Mouse (Mus musculus): ENCODE measurements around the gene Cdkl3.

Cdkl3 gene

DNA sequence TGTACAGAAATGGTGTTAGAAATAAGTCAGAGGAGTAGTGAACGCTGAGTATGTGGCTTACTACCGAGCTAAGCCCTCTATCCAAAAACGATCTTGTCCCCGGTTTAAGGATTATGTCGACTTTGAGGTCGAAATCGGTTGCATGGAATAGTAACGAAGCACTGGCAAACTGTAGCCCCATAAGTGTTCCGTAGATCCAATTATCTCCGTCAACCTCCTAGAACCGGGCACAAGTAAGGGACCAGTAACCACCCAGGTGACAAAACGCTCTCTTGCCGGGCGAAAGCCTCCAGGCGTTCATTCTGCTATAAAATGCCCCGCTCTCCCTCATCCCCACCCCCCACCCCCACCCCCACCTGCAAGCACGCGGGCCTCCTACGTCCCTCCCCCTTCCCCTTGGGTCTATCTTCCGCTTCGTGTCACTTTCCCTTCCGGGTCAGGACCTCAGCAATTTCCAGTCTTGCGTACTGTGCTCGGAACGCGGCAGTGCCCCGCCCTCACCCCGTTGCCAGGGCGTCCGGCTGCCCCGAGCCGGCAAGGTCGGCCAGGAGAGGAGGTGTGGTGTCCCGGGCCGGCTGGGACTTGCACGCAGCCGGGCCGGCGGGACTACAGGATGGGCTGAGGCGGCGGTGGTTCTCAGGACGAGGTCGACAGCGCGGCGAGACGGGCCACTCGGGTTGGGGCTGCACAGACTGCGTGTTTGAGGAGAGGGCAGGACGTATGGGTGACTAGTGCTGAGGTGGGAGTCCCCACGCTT lies at the start of gene Cdkl3:
Cdkl3 (plus strand) TSS at position 450 of the 757 bp plus-strand sequence.
- DNase-seq (ENCODE audit: low spot score in 2 of 2), result peak; percentile 67 to 79

DNA sequence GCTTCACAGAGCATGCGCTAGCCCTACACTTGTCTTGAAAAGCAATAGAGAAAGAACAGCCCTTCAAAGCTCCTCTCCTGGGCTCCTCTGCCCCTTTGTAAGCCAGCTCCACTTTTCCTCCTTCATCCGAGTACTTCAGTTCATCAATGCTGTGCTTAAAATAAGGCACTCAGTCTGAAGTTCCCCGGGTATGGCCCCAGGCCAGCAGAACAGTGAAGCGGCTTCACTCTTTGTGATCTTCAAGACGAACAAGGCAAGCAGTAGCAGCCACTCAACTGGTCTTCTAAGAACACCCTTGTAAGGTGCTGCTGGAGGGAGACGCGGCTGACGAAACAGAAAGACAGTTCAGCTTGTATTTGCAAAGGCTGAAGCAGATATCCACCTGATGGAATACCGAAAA lies 47.9 kb upstream of the Cdkl3 start:
- no peak for DNase-seq (ENCODE audit: low spot score in 2 of 2)

DNA sequence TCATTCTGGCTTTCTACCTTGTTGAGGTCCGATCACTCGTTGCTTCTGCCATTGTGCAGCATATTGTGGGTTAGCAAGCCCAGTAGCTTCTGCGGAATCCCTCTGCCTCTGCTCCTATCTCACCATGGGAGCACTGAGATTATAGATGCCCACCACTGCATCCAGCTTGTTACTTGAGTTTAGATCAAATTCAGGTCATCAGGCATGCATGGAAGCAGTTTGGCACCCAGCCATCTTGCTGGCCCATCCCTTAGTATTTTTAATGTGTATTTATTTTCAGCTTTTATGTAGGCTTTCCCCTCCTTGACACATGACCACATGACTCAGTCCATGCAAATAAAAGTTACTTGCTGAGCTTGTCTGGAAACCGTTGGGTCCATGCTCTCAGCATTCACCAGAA lies 46.3 kb upstream of the Cdkl3 start:
- no peak for DNase-seq (ENCODE audit: low spot score in 2 of 2)

DNA sequence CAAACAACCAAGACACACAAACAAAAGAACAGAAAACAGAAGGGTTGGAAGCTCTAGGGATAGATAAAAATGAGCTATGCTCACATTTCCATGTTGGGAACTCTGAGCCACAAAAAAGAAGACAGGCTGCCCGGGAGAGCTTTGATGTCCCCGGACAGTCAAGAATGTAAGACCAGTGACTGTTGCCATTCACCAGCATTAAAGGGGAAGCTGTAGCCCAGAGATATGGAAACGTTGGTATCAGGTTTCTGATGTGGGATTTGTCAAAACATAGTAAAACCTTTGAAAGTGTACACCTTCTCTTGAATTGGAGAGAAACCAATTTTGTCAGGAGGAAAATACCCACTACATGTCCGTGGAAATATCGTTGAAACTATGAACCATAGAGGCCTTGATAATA lies 44.5 kb upstream of the Cdkl3 start:
- DNase-seq (ENCODE audit: low spot score in 2 of 2), result no peak

- DNase-seq (ENCODE audit: low spot score in 2 of 2), result no peak
These were observed 44.0 kb upstream of the Cdkl3 start for GRCm38 (mm10) chr11:51960061-51960460.

- DNase-seq (ENCODE audit: low spot score in 2 of 2), result no peak
These were observed 43.0 kb upstream of the Cdkl3 start for GRCm38 (mm10) chr11:51960967-51961471.

- no peak for DNase-seq (ENCODE audit: low spot score in 2 of 2)
These were observed 42.3 kb upstream of the Cdkl3 start for GRCm38 (mm10) chr11:51961761-51962160.

- DNase-seq (ENCODE audit: low spot score in 2 of 2), result no peak
These were observed 41.7 kb upstream of the Cdkl3 start for GRCm38 (mm10) chr11:51962277-51962676.

- DNase-seq (ENCODE audit: low spot score in 2 of 2), result no peak
These were observed 37.4 kb upstream of the Cdkl3 start for GRCm38 (mm10) chr11:51966651-51967050.

DNA sequence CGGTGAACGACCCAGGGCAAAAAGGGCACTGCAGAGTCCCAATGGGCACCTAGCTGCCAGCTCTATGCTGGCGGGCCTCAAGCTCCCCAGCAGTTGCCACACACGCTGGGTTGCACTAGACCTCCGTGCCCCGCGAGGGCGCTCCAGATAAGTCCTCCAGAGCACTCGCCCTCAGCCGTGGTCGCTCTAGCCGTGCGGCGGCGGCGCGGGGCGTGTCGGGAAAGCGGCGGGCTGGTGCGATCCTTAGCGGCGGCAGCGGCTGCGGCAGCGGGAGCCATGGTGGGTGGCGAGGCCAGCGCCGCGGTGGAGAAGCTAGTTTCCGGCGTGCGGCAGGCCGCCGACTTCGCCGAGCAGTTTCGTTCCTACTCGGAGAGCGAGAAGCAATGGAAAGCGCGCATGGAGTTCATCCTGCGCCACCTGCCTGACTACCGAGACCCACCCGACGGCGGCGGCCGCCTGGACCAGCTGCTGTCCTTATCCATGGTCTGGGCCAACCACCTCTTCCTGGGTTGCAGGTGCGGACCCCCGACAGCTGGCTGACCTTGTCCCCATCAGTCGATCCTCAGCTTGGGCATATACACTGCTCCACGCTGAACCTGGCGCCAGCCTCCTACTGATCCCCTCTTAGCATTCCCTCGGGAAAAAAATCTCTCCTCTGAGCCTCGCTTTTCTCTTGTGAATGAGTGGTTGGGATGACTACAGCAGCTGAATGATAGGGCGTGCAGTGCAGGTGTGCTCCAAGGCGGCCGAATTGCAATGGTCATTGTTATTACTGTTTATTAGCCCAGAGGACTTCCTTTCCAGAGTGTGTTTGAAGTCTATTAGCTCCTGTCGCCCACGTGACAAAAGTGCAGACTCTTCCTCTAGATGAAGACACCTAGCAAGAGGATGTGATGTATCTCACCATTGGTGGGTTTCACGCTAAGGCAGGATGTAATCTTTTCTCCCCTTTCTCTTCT lies 36.3 kb upstream of the Cdkl3 start, which contains the start of gene Cdkn2aipnl:
Cdkn2aipnl (plus strand) TSS at position 219 of the 959 bp plus-strand sequence.
- DNase-seq (ENCODE audit: low spot score in 2 of 2), result peak; percentile 96 to 99

- DNase-seq (ENCODE audit: low spot score in 2 of 2), result no peak
These were observed 35.1 kb upstream of the Cdkl3 start for GRCm38 (mm10) chr11:51968896-51969295.

DNA sequence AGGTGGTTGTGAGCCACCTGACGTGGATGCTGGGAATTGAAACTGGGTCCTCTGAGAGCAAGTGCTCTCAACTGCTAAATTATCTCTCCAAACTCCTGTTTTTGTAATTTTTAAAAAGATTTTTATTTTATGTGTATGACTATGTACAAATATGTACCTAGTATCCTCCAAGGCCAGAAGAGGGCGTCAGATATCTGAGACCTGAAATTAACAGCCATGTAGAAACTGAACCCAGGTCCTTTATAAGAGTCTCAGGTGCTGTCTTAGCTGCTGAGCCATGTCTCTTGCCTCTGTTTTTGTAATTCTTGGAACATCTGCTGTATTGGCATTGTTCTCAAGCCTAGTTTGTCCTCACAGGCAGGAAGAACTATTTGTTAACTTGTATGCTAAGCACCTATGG lies 34.5 kb upstream of the Cdkl3 start:
- DNase-seq (ENCODE audit: low spot score in 2 of 2), result no peak

DNA sequence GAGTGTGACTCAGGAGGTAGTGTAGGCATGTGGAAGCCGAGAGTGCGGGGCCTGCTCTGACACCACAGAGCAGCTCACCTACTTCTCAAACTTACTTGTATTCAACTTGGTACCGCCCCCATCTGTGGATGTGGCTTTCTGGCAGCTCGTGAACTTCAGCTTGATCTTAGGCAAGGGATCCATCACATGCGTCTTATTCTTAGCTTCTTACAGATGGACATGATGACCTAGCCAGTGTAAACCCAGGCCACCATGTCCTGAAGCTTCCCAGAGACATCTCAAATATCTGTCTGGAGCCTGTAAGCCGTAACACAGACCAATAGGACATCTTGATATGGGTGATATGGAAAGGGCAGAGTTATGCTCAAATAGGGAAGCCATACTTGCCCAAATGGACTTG lies 32.4 kb upstream of the Cdkl3 start:
- DNase-seq (ENCODE audit: low spot score in 2 of 2), result no peak

GRCm38 (mm10) chr11:51999611-52000289 lies 4.3 kb upstream of the Cdkl3 start:
- DNase-seq (ENCODE audit: low spot score in 2 of 2), result peak in 1 of 2 experiments; percentile 29

DNA sequence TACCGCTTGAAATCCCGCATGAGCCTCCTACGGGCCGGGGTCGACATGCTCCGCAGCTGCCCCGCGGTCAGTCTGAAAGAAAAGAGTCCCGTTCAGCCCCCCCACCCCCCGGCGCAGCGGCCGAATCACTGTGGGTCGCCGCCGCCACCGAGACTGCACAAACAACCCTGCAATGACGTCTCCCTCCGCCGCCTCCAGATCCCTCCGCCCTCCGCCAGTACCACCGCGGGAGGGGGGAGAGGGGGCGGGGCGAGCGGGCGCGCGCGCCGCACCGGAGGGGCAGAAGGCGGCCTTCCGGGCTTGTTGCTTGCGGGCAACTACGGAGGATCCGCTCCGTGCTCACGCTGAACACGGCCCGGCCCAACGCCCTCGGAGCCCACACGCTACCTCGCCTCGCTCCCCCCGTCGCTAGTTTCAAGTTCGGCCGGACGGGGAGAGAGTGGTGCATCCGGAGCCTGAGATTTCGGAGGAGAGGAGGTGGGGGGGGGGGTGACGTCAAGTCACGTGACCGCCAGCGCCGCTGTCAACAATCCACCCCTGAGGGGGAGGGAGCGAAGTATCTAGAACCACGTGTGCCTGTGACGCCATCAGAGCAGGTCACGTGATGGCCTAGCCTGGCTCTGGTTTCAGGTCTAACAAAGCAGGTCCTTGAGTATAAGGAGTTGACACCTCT lies 3.6 kb upstream of the Cdkl3 start, which contains the start of gene Ube2b:
Ube2b (minus strand) TSS at position 473 of the 673 bp plus-strand sequence.
- peak; percentile 82 to 87 for DNase-seq (ENCODE audit: low spot score in 2 of 2)

DNA sequence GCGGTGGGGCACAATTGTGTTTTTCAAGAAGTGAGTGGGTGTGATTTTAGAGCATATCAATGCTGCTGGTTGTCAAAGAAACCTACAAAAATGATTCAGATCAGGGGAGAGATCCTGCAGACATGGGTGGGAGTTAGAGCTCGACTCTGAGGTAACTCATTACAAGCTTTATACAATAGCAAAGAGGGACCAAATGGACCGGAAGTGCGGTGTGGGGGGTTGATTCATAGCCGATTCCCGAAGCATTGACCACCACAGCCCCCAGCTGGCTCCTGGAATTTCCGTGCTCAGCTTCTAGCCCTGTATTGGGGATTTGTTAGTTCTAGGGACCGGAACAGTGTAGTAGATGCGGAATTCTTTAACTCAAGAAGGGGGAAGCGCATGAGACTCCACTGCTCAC lies 2.7 kb upstream of the Cdkl3 start:
- no peak for DNase-seq (ENCODE audit: low spot score in 2 of 2)

- DNase-seq (ENCODE audit: low spot score in 2 of 2), result no peak
These were observed 2.2 kb upstream of the Cdkl3 start for GRCm38 (mm10) chr11:52001861-52002260.

- DNase-seq (ENCODE audit: low spot score in 2 of 2), result no peak
These were observed 1.0 kb upstream of the Cdkl3 start for GRCm38 (mm10) chr11:52002842-52003504.

DNA sequence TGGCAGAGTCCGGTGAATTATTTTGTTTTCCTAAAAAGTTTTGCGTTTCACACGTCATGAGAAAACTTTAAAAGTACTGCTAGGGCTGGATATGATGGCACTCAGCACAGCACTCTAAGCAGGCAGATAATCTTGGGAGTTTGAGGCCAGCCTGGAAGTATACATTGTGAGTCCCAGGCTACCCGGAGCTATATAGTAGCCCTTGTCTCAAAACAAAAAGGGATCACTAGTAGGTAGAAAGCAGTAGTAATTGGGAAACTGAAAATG lies 583 bp upstream of the Cdkl3 start:
- no peak for DNase-seq (ENCODE audit: low spot score in 2 of 2)

DNA sequence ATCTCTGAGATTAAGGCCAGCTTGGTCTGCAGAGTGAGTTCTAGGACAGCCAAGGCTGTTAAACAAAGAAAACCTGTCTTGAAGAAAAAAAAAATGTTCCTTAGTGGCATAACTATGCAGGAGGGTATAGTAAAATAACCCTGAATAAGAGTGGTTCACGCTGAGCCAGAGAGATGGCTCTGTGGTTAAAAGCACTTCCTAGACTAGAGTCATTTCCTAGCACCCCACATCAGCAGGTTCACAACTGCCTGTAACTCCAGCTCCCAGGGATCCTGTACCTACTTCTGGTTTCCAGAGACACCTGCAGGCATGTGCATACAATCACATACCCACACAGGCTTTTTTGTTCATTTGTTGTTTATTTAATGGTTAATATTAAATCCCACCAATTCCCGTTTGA lies 1.6 kb downstream of the Cdkl3 start:
- DNase-seq (ENCODE audit: low spot score in 2 of 2), result no peak

GRCm38 (mm10) chr11:52011011-52011410 lies 7.0 kb downstream of the Cdkl3 start:
- no peak for DNase-seq (ENCODE audit: low spot score in 2 of 2)
